In genomic region chr2:30205255-30205628, GRCm38 (mm10) we compare ENCODE assay signal across 8 mouse cellular contexts. TPM values are rescaled to one million over a fixed set of nuclear protein-coding genes. Genes with fewer than 3 reads are reported as not detected.
DNase-seq lines count a peak whose midpoint lies in the region; ATAC-seq lines count a peak whose summit lies in the region.

No protein-coding gene starts in this region.

- peak overlapping the region; percentile 68 for H3K9ac ChIP-seq in hindbrain, embryonic 14.5 days

- peak overlapping the region; percentile 78 for H3K4me2 ChIP-seq in hindbrain, embryonic 14.5 days (replicated peaks)

- under 1% methylated on average over 13 of the region's 13 CpGs for whole genome bisulfite sequencing in hindbrain, embryonic 14.5 days

- peaks cover 11% of the 10 kb centered on the region for H3K4me1 ChIP-seq in hindbrain, embryonic 14.5 days (replicated peaks; ENCODE audit: control insufficient read depth, insufficient read depth, low read length)

- no peaks in the 10 kb centered on the region for H3K36me3 ChIP-seq in hindbrain, embryonic 14.5 days (replicated peaks; ENCODE audit: control insufficient read depth, insufficient read depth)

- peak overlapping the region; percentile 78 for H3K27ac ChIP-seq in hindbrain, embryonic 14.5 days

- no peaks in the 10 kb centered on the region for H3K27me3 ChIP-seq in hindbrain, embryonic 14.5 days (ENCODE audit: control insufficient read depth, insufficient read depth, low read length)

- no peaks in the 10 kb centered on the region for H3K9me3 ChIP-seq in hindbrain, embryonic 14.5 days (ENCODE audit: control insufficient read depth, low read length)

- peak overlapping the region; percentile 61 for H3K4me3 ChIP-seq in hindbrain, embryonic 14.5 days (replicated peaks; ENCODE audit: low read length)

- DNase-seq in adrenal gland, postnatal 36 days: peak; percentile 32 to 35
- DNase-seq in adrenal gland, adult 8-10 months: no peak
- DNase-seq in right cerebral cortex, postnatal 10 days (ENCODE audit: low spot score in 2 of 2): peak; percentile 47 to 58
- DNase-seq in right cerebral cortex, postnatal 4 days: no peak
- DNase-seq in hindbrain, embryonic 14.5 days (ENCODE audit: low spot score): no peak
- DNase-seq in lung, adult 18-20 months: peak; percentile 65 to 73
- DNase-seq in frontal cortex, postnatal 25 days (ENCODE audit: low spot score in 2 of 2): no peak

- ATAC-seq in hindbrain, embryonic 14.5 days (ENCODE audit: low FRiP score): peak; percentile 61
- 0 out of 2 replicates have a peak, but pooled peaks have one; percentile 2 for ATAC-seq in neutrophil, adult 5-6 weeks (ENCODE audit: extremely low read depth, insufficient number of reproducible peaks, low FRiP score, poor library complexity, severe bottlenecking)

RNA-seq across cellular contexts. Expression of gene Kyat1, which starts 0.4 kb away (rescaled TPM):
- 10 to 100 TPM; 20.7 to 28.2 TPM for total RNA-seq in adrenal gland, postnatal 36 days (2021)
- 10 to 100 TPM; 21.3 to 27.4 (median 22.8) TPM for total RNA-seq in adrenal gland, adult 8-10 months (2022)
- 13.9 and 16.0 TPM in 2 replicates for polyA plus RNA-seq in hindbrain, embryonic 14.5 days (2014; fragmentation: Nextera tagmentation; extraction: Ambion mirVana)
- total RNA-seq in neutrophil, adult 5-6 weeks (2017): 7.1 and 7.5 TPM in 2 replicates

RNA-seq across cellular contexts. Expression of gene Spout1, which starts 27.0 kb away (rescaled TPM):
- total RNA-seq in adrenal gland, postnatal 36 days (2021): 10 to 100 TPM; 22.4 to 26.0 TPM
- 10 to 100 TPM; 22.9 to 28.7 (median 28.4) TPM for total RNA-seq in adrenal gland, adult 8-10 months (2022)
- polyA plus RNA-seq in hindbrain, embryonic 14.5 days (2014; fragmentation: Nextera tagmentation; extraction: Ambion mirVana): 55.4 and 58.8 TPM in 2 replicates
- 8.3 and 15.7 TPM in 2 replicates for total RNA-seq in neutrophil, adult 5-6 weeks (2017)

RNA-seq across cellular contexts. Expression of gene Lrrc8a, which starts 32.3 kb away (rescaled TPM):
- total RNA-seq in adrenal gland, postnatal 36 days (2021): 10 to 100 TPM; 57.6 to 75.2 TPM
- total RNA-seq in adrenal gland, adult 8-10 months (2022): 10 to 100 TPM; 54.6 to 63.0 (median 57.8) TPM
- polyA plus RNA-seq in hindbrain, embryonic 14.5 days (2014; fragmentation: Nextera tagmentation; extraction: Ambion mirVana): 57.9 and 58.6 TPM in 2 replicates
- 20.7 and 22.5 TPM in 2 replicates for total RNA-seq in neutrophil, adult 5-6 weeks (2017)

RNA-seq across cellular contexts. Expression of gene Endog, which starts 33.9 kb away (rescaled TPM):
- 10 to 100 TPM; 33.0 to 44.2 TPM for total RNA-seq in adrenal gland, postnatal 36 days (2021)
- total RNA-seq in adrenal gland, adult 8-10 months (2022): 10 to 100 TPM; 21.9 to 43.0 (median 31.0) TPM
- polyA plus RNA-seq in hindbrain, embryonic 14.5 days (2014; fragmentation: Nextera tagmentation; extraction: Ambion mirVana): 29.8 and 31.0 TPM in 2 replicates
- total RNA-seq in neutrophil, adult 5-6 weeks (2017): 1.3 and 3.9 TPM in 2 replicates

RNA-seq across cellular contexts. Expression of gene Gm28035, which starts 35.1 kb away (rescaled TPM):
- total RNA-seq in adrenal gland, postnatal 36 days (2021): 1 to 10 TPM; 1.3 to 2.1 TPM
- total RNA-seq in adrenal gland, adult 8-10 months (2022): 1 to 10 TPM in 3 of 4 experiments, under 1 TPM in 1; 0.58 to 5.3 (median 2.8) TPM
- 0.07 and 0.17 TPM in 2 replicates for polyA plus RNA-seq in hindbrain, embryonic 14.5 days (2014; fragmentation: Nextera tagmentation; extraction: Ambion mirVana)
- total RNA-seq in neutrophil, adult 5-6 weeks (2017): 2.0 and 2.9 TPM in 2 replicates

Comparison
In these comparisons a context has a peak if more than half of its experiments do, and no peak if none do; other contexts are left out.
1. DNase-seq: peak in adrenal gland, postnatal 36 days (2 of 2), right cerebral cortex, postnatal 10 days (2 of 2) and lung, adult 18-20 months (2 of 2); none in adrenal gland, adult 8-10 months (single experiment), right cerebral cortex, postnatal 4 days (single experiment), hindbrain, embryonic 14.5 days (single experiment) and frontal cortex, postnatal 25 days (0 of 2).